Mouse (Mus musculus) CH12.LX (cell line): ENCODE data around the gene Frmd8.

Source experiments
- CTCF ChIP-seq, 2 experiments: IDR thresholded peaks in 1 of 2; conservative IDR thresholded peaks in 1 of 2; 2 replicates each; pipeline ENCODE4 v1.5.1; 2011 to 2012; ENCODE audit warnings: low read depth in 2 of 2, low read length in 2 of 2, improper control_type of control experiment in 1 of 2, inconsistent platforms in 1 of 2, mild to moderate bottlenecking in 1 of 2, moderate library complexity in 1 of 2
- EP300 ChIP-seq: IDR thresholded peaks from 2 replicates; pipeline ENCODE4 v1.6.1; 2011; ENCODE audit warnings: low read length, improper control_type of control experiment
- MAX ChIP-seq: IDR thresholded peaks from 2 replicates; pipeline ENCODE4 v1.6.1; 2011; ENCODE audit warnings: low read length, improper control_type of control experiment
- MYC ChIP-seq: IDR thresholded peaks from 2 replicates; pipeline ENCODE4 v1.6.1; 2011; ENCODE audit warnings: low read depth, mild to moderate bottlenecking, improper control_type of control experiment, low read length
- POLR2A ChIP-seq: IDR thresholded peaks from 2 replicates; pipeline ENCODE4 v1.6.1; 2011; ENCODE audit warnings: low read depth, mild to moderate bottlenecking, improper control_type of control experiment, low read length
- RAD21 ChIP-seq: IDR thresholded peaks from 2 replicates; pipeline ENCODE4 v1.6.1; 2011; ENCODE audit warnings: low read depth, mild to moderate bottlenecking, low read length, improper control_type of control experiment, moderate library complexity
- TBP ChIP-seq: conservative IDR thresholded peaks from 2 replicates; pipeline ENCODE4 v1.6.1; 2011; ENCODE audit warnings: low read depth, low read length, improper control_type of control experiment

DNA sequence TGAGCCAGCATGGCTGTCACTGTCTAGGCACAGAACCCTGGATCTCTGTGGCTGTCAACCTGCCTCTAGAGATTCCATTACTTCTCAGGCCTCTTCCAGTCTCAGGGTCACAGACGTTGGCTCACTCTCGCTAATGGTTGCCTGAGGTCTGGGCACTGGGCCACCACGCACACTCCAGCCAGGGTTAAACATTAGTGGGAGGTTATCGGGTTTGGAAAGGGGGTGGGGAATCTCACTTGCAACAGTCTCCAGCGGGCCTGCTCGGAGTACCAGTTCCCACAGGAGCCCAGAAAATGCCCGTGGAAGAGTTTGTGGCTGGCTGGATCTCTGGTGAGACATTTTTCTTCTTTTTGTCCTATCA, 3.3 kb upstream of the Frmd8 start:
- TF ChIP-seq TBP, result no peak
- no peak for TF ChIP-seq RAD21
- TF ChIP-seq CTCF (conservative IDR thresholded peaks at IDR 0.05 in 1 of 2, IDR thresholded peaks at IDR 0.05 in 1 of 2; ENCODE audit: low read depth in 2 of 2, low read length in 2 of 2), result no peak
- TF ChIP-seq MYC, result no peak
- no peak for TF ChIP-seq MAX
- TF ChIP-seq POLR2A, result no peak
- TF ChIP-seq EP300, result no peak
